Mouse (Mus musculus): ENCODE measurements around the gene Armcx5. TPM values are rescaled to one million over a fixed set of nuclear protein-coding genes. Genes with fewer than 3 reads are reported as not detected.
A peak's percentile ranks its signal among the peaks of the same experiment; 100 is the strongest.

Gene Armcx5
- 8.3 TPM in 2 replicates for polyA plus RNA-seq (2014; fragmentation: Nextera tagmentation; extraction: Ambion mirVana)

GRCm38 (mm10) chrX:135742304-135743055 lies at the start of gene Armcx5, which contains the start of gene Gprasp1:
Armcx5 (plus strand) TSS chrX:135742733.
Gprasp1 (plus strand) TSS chrX:135742733.
- H3K36me3 ChIP-seq (ENCODE audit: control insufficient read depth, insufficient read depth, low read length), result 0 out of 2 replicates have a peak, but pooled peaks cover 3% of the 10 kb centered on the region
- 11% methylated on average over 48 of the region's 48 CpGs for WGBS
- no peaks in the 10 kb centered on the region for H3K4me1 ChIP-seq (replicated peaks; ENCODE audit: control insufficient read depth, insufficient read depth, low read length)
- 0 out of 2 replicates have a peak within 1 kb of the TSS, but pooled peaks have one; percentile 65 for H3K27ac ChIP-seq (ENCODE audit: low read depth)
- peak within 1 kb of the TSS; percentile 55 for H3K4me2 ChIP-seq (ENCODE audit: low read length)
- 0 out of 2 replicates have a peak, but pooled peaks cover 2% of the 10 kb centered on the region for H3K27me3 ChIP-seq (replicated peaks; ENCODE audit: control insufficient read depth, insufficient read depth, low read length)
- peak within 1 kb of the TSS; percentile 55 for H3K9ac ChIP-seq (ENCODE audit: low read length)
- ATAC-seq (replicated peaks; ENCODE audit: low FRiP score, low TSS enrichment, low read depth), result peak; percentile 91
- H3K9me3 ChIP-seq (ENCODE audit: control insufficient read depth, low read length), result no peaks in the 10 kb centered on the region
- peak within 1 kb of the TSS; percentile 58 for H3K4me3 ChIP-seq (ENCODE audit: low read depth, low read length)
- DNase-seq (ENCODE audit: low spot score), result peak; percentile 87

- no peak within 1 kb of the TSS for H3K4me3 ChIP-seq (ENCODE audit: low read depth, low read length)
- no peaks in the 10 kb centered on the region for H3K9me3 ChIP-seq (ENCODE audit: control insufficient read depth, low read length)
- H3K4me1 ChIP-seq (replicated peaks; ENCODE audit: control insufficient read depth, insufficient read depth, low read length), result no peaks in the 10 kb centered on the region
- DNase-seq (ENCODE audit: low spot score) (no peak), ATAC-seq (replicated peaks; ENCODE audit: low FRiP score, low TSS enrichment, low read depth) (no peak)
- no peaks in the 10 kb centered on the region for H3K36me3 ChIP-seq (ENCODE audit: control insufficient read depth, insufficient read depth, low read length)
- WGBS, result 84% methylated on average over 1 of the region's 1 CpGs
- H3K9ac ChIP-seq (ENCODE audit: low read length), result no peak within 1 kb of the TSS
- H3K4me2 ChIP-seq (ENCODE audit: low read length), result no peak within 1 kb of the TSS
- H3K27ac ChIP-seq (ENCODE audit: low read depth), result no peak within 1 kb of the TSS
- 0 out of 2 replicates have a peak, but pooled peaks cover 6% of the 10 kb centered on the region for H3K27me3 ChIP-seq (replicated peaks; ENCODE audit: control insufficient read depth, insufficient read depth, low read length)
Measured at GRCm38 (mm10) chrX:135693633-135694032, 48.9 kb upstream of the Armcx5 start, which contains the start of gene Tcp11x2. Tcp11x2 (minus strand) TSS chrX:135693790.

DNA sequence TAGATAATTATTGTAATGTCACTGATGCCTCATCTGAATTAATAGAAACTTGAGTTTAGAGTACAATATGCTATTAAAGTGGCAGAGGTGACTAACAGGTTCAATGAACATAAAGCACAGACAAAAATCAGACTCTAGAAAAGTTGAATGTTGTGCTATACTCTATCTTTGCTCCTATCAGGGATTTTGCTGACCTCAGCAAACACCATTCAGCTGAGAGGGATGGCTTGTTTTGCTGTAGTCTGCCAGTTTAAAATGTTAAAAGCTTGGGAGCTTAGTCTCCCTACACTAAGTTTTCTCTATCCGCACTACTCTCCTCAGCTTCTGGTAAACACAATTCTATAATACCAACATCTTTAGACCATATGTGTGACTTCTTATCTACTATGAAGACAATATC lies 39.4 kb upstream of the Armcx5 start:
- no peaks in the 10 kb centered on the region for H3K9me3 ChIP-seq (ENCODE audit: control insufficient read depth, low read length)
- H3K9ac ChIP-seq (ENCODE audit: low read length), result no peak overlapping the region
- no peaks in the 10 kb centered on the region for H3K4me1 ChIP-seq (replicated peaks; ENCODE audit: control insufficient read depth, insufficient read depth, low read length)
- H3K4me2 ChIP-seq (ENCODE audit: low read length), result no peak overlapping the region
- ATAC-seq (replicated peaks; ENCODE audit: low FRiP score, low TSS enrichment, low read depth) (no peak), DNase-seq (ENCODE audit: low spot score) (no peak)
- H3K27ac ChIP-seq (ENCODE audit: low read depth), result no peak overlapping the region
- no peaks in the 10 kb centered on the region for H3K36me3 ChIP-seq (ENCODE audit: control insufficient read depth, insufficient read depth, low read length)
- no peaks in the 10 kb centered on the region for H3K27me3 ChIP-seq (replicated peaks; ENCODE audit: control insufficient read depth, insufficient read depth, low read length)
- no peak overlapping the region for H3K4me3 ChIP-seq (ENCODE audit: low read depth, low read length)
- 75% methylated on average over 1 of the region's 1 CpGs for WGBS

DNA sequence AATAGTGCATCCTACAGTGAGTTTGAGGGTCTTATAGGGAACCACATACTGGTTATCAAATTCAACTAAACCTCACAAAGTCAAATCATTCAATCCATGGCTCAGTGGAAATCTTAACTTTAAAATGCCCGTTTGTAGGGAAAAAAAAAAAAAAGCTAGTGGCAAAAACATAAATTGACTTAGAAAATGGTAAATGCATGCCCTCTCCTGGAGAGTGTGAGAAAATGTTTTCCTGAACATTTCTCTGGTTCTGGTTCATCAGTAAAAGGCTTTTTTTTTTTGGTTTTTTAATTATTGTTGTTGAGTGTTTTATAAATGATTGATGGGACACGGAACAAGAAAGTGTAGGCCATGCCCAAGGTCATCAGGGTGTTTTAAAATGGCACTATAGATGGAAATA lies 38.2 kb upstream of the Armcx5 start:
- H3K36me3 ChIP-seq (ENCODE audit: control insufficient read depth, insufficient read depth, low read length), result no peaks in the 10 kb centered on the region
- no peak overlapping the region for H3K27ac ChIP-seq (ENCODE audit: low read depth)
- H3K4me2 ChIP-seq (ENCODE audit: low read length), result no peak overlapping the region
- no peak for DNase-seq (ENCODE audit: low spot score)
- no peaks in the 10 kb centered on the region for H3K27me3 ChIP-seq (replicated peaks; ENCODE audit: control insufficient read depth, insufficient read depth, low read length)
- ATAC-seq (replicated peaks; ENCODE audit: low FRiP score, low TSS enrichment, low read depth), result no peak
- no peak overlapping the region for H3K9ac ChIP-seq (ENCODE audit: low read length)
- no peaks in the 10 kb centered on the region for H3K9me3 ChIP-seq (ENCODE audit: control insufficient read depth, low read length)
- H3K4me1 ChIP-seq (replicated peaks; ENCODE audit: control insufficient read depth, insufficient read depth, low read length), result no peaks in the 10 kb centered on the region
- WGBS, result 42% methylated on average over 2 of the region's 2 CpGs
- no peak overlapping the region for H3K4me3 ChIP-seq (ENCODE audit: low read depth, low read length)

DNA sequence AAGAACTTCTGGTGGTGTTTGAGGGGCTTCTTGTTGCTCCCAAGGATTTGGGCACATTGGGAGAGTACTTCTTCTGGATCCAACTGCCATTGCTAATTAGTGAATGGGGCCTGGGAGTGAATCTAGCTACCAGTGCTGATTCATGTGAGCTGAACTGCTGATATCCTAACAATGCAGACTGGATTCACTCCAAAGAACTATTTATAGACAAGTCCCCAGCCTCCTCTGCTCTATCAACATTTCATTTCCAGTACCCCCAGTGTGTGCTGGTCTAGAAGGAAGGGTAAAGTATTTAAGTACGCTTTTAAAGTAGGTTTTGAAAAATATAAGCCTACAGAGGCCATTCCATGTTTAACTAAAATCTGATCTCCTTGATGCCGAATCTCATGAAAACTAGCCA lies 29.7 kb upstream of the Armcx5 start:
- H3K9me3 ChIP-seq (ENCODE audit: control insufficient read depth, low read length), result no peaks in the 10 kb centered on the region
- no peak overlapping the region for H3K4me3 ChIP-seq (ENCODE audit: low read depth, low read length)
- DNase-seq (ENCODE audit: low spot score), result no peak
- H3K4me2 ChIP-seq (ENCODE audit: low read length), result no peak overlapping the region
- H3K27me3 ChIP-seq (replicated peaks; ENCODE audit: control insufficient read depth, insufficient read depth, low read length), result no peaks in the 10 kb centered on the region
- WGBS, result 87% methylated on average over 2 of the region's 2 CpGs
- ATAC-seq (replicated peaks; ENCODE audit: low FRiP score, low TSS enrichment, low read depth), result no peak
- H3K36me3 ChIP-seq (ENCODE audit: control insufficient read depth, insufficient read depth, low read length), result no peaks in the 10 kb centered on the region
- no peak overlapping the region for H3K27ac ChIP-seq (ENCODE audit: low read depth)
- no peaks in the 10 kb centered on the region for H3K4me1 ChIP-seq (replicated peaks; ENCODE audit: control insufficient read depth, insufficient read depth, low read length)
- no peak overlapping the region for H3K9ac ChIP-seq (ENCODE audit: low read length)

GRCm38 (mm10) chrX:135725161-135725560 lies 17.4 kb upstream of the Armcx5 start, which contains the start of gene Tmsb15a:
Tmsb15a (minus strand) TSS chrX:135725261.
- WGBS, result 83% methylated on average over 10 of the region's 10 CpGs
- no peaks in the 10 kb centered on the region for H3K36me3 ChIP-seq (ENCODE audit: control insufficient read depth, insufficient read depth, low read length)

GRCm38 (mm10) chrX:135738730-135739520 lies 3.6 kb upstream of the Armcx5 start:
- 82% methylated on average over 2 of the region's 2 CpGs for WGBS
- Histone ChIP-seq H3K27me3 (replicated peaks; ENCODE audit: control insufficient read depth, insufficient read depth, low read length) (0 out of 2 replicates have a peak, but pooled peaks cover 2% of the 10 kb centered on the region), H3K4me3 (ENCODE audit: low read depth, low read length) (no peak overlapping the region), H3K4me2 (ENCODE audit: low read length) (no peak overlapping the region), H3K9me3 (ENCODE audit: control insufficient read depth, low read length) (no peaks in the 10 kb centered on the region), H3K9ac (ENCODE audit: low read length) (no peak overlapping the region), H3K36me3 (ENCODE audit: control insufficient read depth, insufficient read depth, low read length) (no peaks in the 10 kb centered on the region), H3K4me1 (replicated peaks; ENCODE audit: control insufficient read depth, insufficient read depth, low read length) (no peaks in the 10 kb centered on the region), H3K27ac (ENCODE audit: low read depth) (no peak overlapping the region)
- DNase-seq (ENCODE audit: low spot score), result no peak
- ATAC-seq (replicated peaks; ENCODE audit: low FRiP score, low TSS enrichment, low read depth), result no peak

More at GRCm38 (mm10) chrX:135725161-135725560, 17.4 kb upstream of the Armcx5 start, which contains the start of gene Tmsb15a:
- Histone ChIP-seq H3K4me3 (ENCODE audit: low read depth, low read length) (no peak within 1 kb of the TSS), H3K9me3 (ENCODE audit: control insufficient read depth, low read length) (no peaks in the 10 kb centered on the region), H3K27ac (ENCODE audit: low read depth) (no peak within 1 kb of the TSS), H3K9ac (ENCODE audit: low read length) (no peak within 1 kb of the TSS), H3K27me3 (replicated peaks; ENCODE audit: control insufficient read depth, insufficient read depth, low read length) (no peaks in the 10 kb centered on the region), H3K4me2 (ENCODE audit: low read length) (no peak within 1 kb of the TSS), H3K4me1 (replicated peaks; ENCODE audit: control insufficient read depth, insufficient read depth, low read length) (no peaks in the 10 kb centered on the region)
- no peak for DNase-seq (ENCODE audit: low spot score)
- ATAC-seq (replicated peaks; ENCODE audit: low FRiP score, low TSS enrichment, low read depth), result no peak

DNA sequence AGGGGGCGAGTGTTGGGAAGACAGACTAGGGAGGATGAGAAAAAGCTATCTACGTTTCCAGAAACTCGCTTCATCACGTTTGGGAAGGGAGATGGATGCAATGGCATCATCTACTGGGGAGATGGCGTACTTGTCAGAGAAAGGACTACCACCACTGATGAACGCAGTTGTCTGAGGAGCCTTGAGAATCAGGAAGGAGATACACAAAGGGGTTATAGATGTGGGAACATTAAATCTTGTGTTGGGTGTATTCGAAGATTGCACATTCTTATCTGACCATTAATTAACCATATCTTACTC lies 473 bp downstream of the Armcx5 start:
- H3K36me3 ChIP-seq (ENCODE audit: control insufficient read depth, insufficient read depth, low read length), result 0 out of 2 replicates have a peak, but pooled peaks cover 3% of the 10 kb centered on the region
- DNase-seq (ENCODE audit: low spot score) (no peak), ATAC-seq (replicated peaks; ENCODE audit: low FRiP score, low TSS enrichment, low read depth) (no peak)
- H3K9ac ChIP-seq (ENCODE audit: low read length), result peak overlapping the region; percentile 55
- 0 out of 2 replicates have a peak, but pooled peaks cover 2% of the 10 kb centered on the region for H3K27me3 ChIP-seq (replicated peaks; ENCODE audit: control insufficient read depth, insufficient read depth, low read length)
- no peaks in the 10 kb centered on the region for H3K9me3 ChIP-seq (ENCODE audit: control insufficient read depth, low read length)
- no peaks in the 10 kb centered on the region for H3K4me1 ChIP-seq (replicated peaks; ENCODE audit: control insufficient read depth, insufficient read depth, low read length)
- H3K4me2 ChIP-seq (ENCODE audit: low read length), result peak overlapping the region; percentile 55
- WGBS, result 14% methylated on average over 7 of the region's 7 CpGs
- H3K4me3 ChIP-seq (ENCODE audit: low read depth, low read length), result peak overlapping the region; percentile 58
- H3K27ac ChIP-seq (ENCODE audit: low read depth), result no peak overlapping the region
